Mouse (Mus musculus) stomach, postnatal 0 days (tissue): ENCODE data around the gene Acp2. TPM values are rescaled to one million over a fixed set of nuclear protein-coding genes. Genes with fewer than 3 reads are reported as not detected.

Experiments
- ATAC-seq: fragments of 200-750 bp; cut with Nextera tagmentation; 2 replicates; pipeline ENCODE4 v1.8.0; 2017; ENCODE audit not compliant: low FRiP score, low TSS enrichment
- DNase-seq: peaks from one replicate; pipeline ENCODE4 v3.0.0-alpha.2; 2016; ENCODE audit warnings: low spot score
- H3K27ac ChIP-seq: fragments of 300-500 bp; sonication (generic); replicated peaks from 2 replicates; pipeline ENCODE4 v1.5.1; 2014; ENCODE audit warnings: mild to moderate bottlenecking, control low read depth
- H3K27me3 ChIP-seq: fragments of 300-500 bp; sonication (generic); 2 replicates; pipeline ENCODE4 v1.6.1; 2014; ENCODE audit warnings: low read length; ENCODE audit not compliant: control insufficient read depth, insufficient read depth
- H3K36me3 ChIP-seq: fragments of 300-500 bp; sonication (generic); 2 replicates; pipeline ENCODE4 v1.6.1; 2014; ENCODE audit warnings: low read length, mixed read lengths; ENCODE audit not compliant: control insufficient read depth, insufficient read depth
- H3K4me1 ChIP-seq: fragments of 300-500 bp; sonication (generic); replicated peaks from 2 replicates; pipeline ENCODE4 v1.6.1; 2014; ENCODE audit warnings: antibody characterized with exemption; ENCODE audit not compliant: control insufficient read depth, insufficient read depth
- H3K4me2 ChIP-seq: fragments of 300-500 bp; sonication (generic); replicated peaks from 2 replicates; pipeline ENCODE4 v1.6.1; 2014; ENCODE audit warnings: low read depth, mild to moderate bottlenecking, control low read depth, moderate library complexity
- H3K4me3 ChIP-seq: fragments of 300-500 bp; sonication (generic); 2 replicates; pipeline ENCODE4 v1.5.1; 2014; ENCODE audit warnings: low read depth, low read length, control low read depth
- H3K9ac ChIP-seq: fragments of 300-500 bp; sonication (generic); 2 replicates; pipeline ENCODE4 v1.6.1; 2014; ENCODE audit warnings: mild to moderate bottlenecking, low read length, control low read depth, mixed read lengths
- H3K9me3 ChIP-seq: fragments of 300-500 bp; sonication (generic); 2 replicates; pipeline ENCODE4 v1.6.1; 2016; ENCODE audit warnings: low read length; ENCODE audit not compliant: control insufficient read depth
- CTCF ChIP-seq: IDR thresholded peaks from 2 replicates; pipeline ENCODE4 v1.5.1; 2016; ENCODE audit warnings: antibody characterized with exemption, low read depth, mild to moderate bottlenecking, moderate library complexity
- EP300 ChIP-seq: optimal IDR thresholded peaks from 2 replicates; pipeline ENCODE3; 2016; ENCODE audit warnings: antibody characterized with exemption
- WGBS: fragments of 180-500 bp; shearing (Covaris S2); extraction: QIAGEN DNeasy Blood & Tissue Kit; methylation state at CpG from one replicate; pipeline ENCODE4 v1.1.7; 2014; 5-methylcytosine and 5-hydroxymethylcytosine counted together
- polyA plus RNA-seq: library from polyadenylated mRNA; unstranded; fragments of >200 nt; fragmentation: Nextera tagmentation; extraction: Ambion mirVana; gene quantifications from 2 replicates; pipeline ENCODE4 v1.2.1, GENCODE M21; 2015

Gene Acp2
- polyA plus RNA-seq: 11.6 and 13.5 TPM in 2 replicates

GRCm38 (mm10) chr2:91202222-91202971 lies at the start of gene Acp2, which contains the start of gene Nr1h3:
TSS of gene Acp2 (plus strand) at chr2:91202885.
TSS of gene Nr1h3 (minus strand) at chr2:91202834.
- Histone ChIP-seq H3K4me2 (peak within 1 kb of the TSS; percentile 84), H3K27ac (peak within 1 kb of the TSS; percentile 96), H3K4me1 (peaks cover 2% of the 10 kb centered on the region; the same call in 1 of the 2 replicates), H3K36me3 (peaks cover 9% of the 10 kb centered on the region), H3K9ac (peak within 1 kb of the TSS; percentile 73), H3K9me3 (no peaks in the 10 kb centered on the region), H3K4me3 (peak within 1 kb of the TSS; percentile 66), H3K27me3 (no peaks in the 10 kb centered on the region)
- peak; percentile 28 for TF ChIP-seq CTCF
- TF ChIP-seq EP300: no peak
- WGBS: 2% methylated on average over 28 of the region's 28 CpGs
- DNase-seq (peak; percentile 94), ATAC-seq (peak; percentile 98)

- Histone ChIP-seq H3K27me3 (no peaks in the 10 kb centered on the region), H3K4me2 (no peak overlapping the region), H3K9me3 (no peaks in the 10 kb centered on the region), H3K4me1 (no peaks in the 10 kb centered on the region), H3K4me3 (no peak overlapping the region), H3K36me3 (peaks cover 4% of the 10 kb centered on the region; the same call in 1 of the 2 replicates), H3K9ac (no peak overlapping the region), H3K27ac (no peak overlapping the region)
- 60% methylated on average over 3 of the region's 3 CpGs for WGBS
- TF ChIP-seq CTCF (no peak), EP300 (no peak)
- no peak for DNase-seq
- ATAC-seq: no peak
These were observed 49.8 kb upstream of the Acp2 start for GRCm38 (mm10) chr2:91152885-91153377.

- TF ChIP-seq CTCF (no peak), EP300 (no peak)
- Histone ChIP-seq H3K4me2 (no peak overlapping the region), H3K27ac (no peak overlapping the region), H3K27me3 (no peaks in the 10 kb centered on the region), H3K4me3 (no peak overlapping the region), H3K4me1 (no peaks in the 10 kb centered on the region), H3K9ac (no peak overlapping the region), H3K36me3 (peaks cover 4% of the 10 kb centered on the region; the same call in 1 of the 2 replicates), H3K9me3 (no peaks in the 10 kb centered on the region)
- WGBS: 92% methylated on average over 3 of the region's 3 CpGs
- no peak for DNase-seq
- ATAC-seq: no peak
These were observed 48.6 kb upstream of the Acp2 start for GRCm38 (mm10) chr2:91154091-91154490.

GRCm38 (mm10) chr2:91157002-91157752 lies 45.5 kb upstream of the Acp2 start:
- peak overlapping the region; percentile 77 for H3K27ac ChIP-seq
- H3K9me3 ChIP-seq: no peaks in the 10 kb centered on the region
- WGBS: 22% methylated on average over 6 of the region's 6 CpGs
- no peak overlapping the region for H3K9ac ChIP-seq
- peak; percentile 80 for ATAC-seq
- no peak overlapping the region for H3K4me3 ChIP-seq
- TF ChIP-seq EP300: no peak
- no peak for TF ChIP-seq CTCF
- H3K36me3 ChIP-seq: 0 out of 2 replicates have a peak, but pooled peaks cover under 1% of the 10 kb centered on the region
- no peak for DNase-seq
- no peaks in the 10 kb centered on the region for H3K27me3 ChIP-seq
- no peaks in the 10 kb centered on the region for H3K4me1 ChIP-seq
- no peak overlapping the region for H3K4me2 ChIP-seq

GRCm38 (mm10) chr2:91160591-91160990 lies 42.1 kb upstream of the Acp2 start:
- Histone ChIP-seq H3K36me3 (0 out of 2 replicates have a peak, but pooled peaks cover 2% of the 10 kb centered on the region), H3K9ac (no peak overlapping the region), H3K4me2 (no peak overlapping the region), H3K4me3 (no peak overlapping the region), H3K9me3 (no peaks in the 10 kb centered on the region), H3K27ac (0 out of 2 replicates have a peak overlapping the region, but pooled peaks have one; percentile 30), H3K4me1 (no peaks in the 10 kb centered on the region), H3K27me3 (no peaks in the 10 kb centered on the region)
- TF ChIP-seq EP300 (no peak), CTCF (no peak)
- 65% methylated on average over 6 of the region's 6 CpGs for WGBS
- DNase-seq: no peak
- ATAC-seq: no peak
